Mouse (Mus musculus): ENCODE data around the gene Olfr1425. TPM values are rescaled to one million over a fixed set of nuclear protein-coding genes. Genes with fewer than 3 reads are reported as not detected.
"Not testable (repeated sequence)": the region's sequence is repeated elsewhere in the genome, so short reads cannot be mapped to it uniquely, and the experiment has no call there.

Olfr1425 gene
- polyA plus RNA-seq (2012; ENCODE audit: insufficient read depth, insufficient read length, missing spikeins), result not detected in 2 replicates

GRCm38 (mm10) chr19:12077631-12078030 lies at the start of gene Olfr1425:
Gene Olfr1425 (minus strand): TSS chr19:12077731.
- not testable (repeated sequence) for H3K4me1 ChIP-seq (ENCODE audit: control insufficient read depth, insufficient read depth, low read length); H3K27ac ChIP-seq (ENCODE audit: insufficient read depth, low read depth, low read length); H3K4me3 ChIP-seq (ENCODE audit: insufficient read depth, low read length)

- TF ChIP-seq CTCF (IDR thresholded peaks at IDR 0.05; ENCODE audit: low read depth, low read length) (no peak), POLR2A (IDR thresholded peaks at IDR 0.05; ENCODE audit: borderline replicate concordance, low read depth, low read length) (no peak)
- Histone ChIP-seq H3K4me1 (ENCODE audit: control insufficient read depth, insufficient read depth, low read length) (no peaks in the 10 kb centered on the region), H3K4me3 (ENCODE audit: insufficient read depth, low read length) (no peak within 1 kb of the TSS), H3K27ac (ENCODE audit: insufficient read depth, low read depth, low read length) (no peak within 1 kb of the TSS)
These were observed 45.6 kb upstream of the Olfr1425 start, which contains the start of gene Olfr76 for GRCm38 (mm10) chr19:12123103-12123502. Gene Olfr76 (minus strand): TSS chr19:12123203.

DNA sequence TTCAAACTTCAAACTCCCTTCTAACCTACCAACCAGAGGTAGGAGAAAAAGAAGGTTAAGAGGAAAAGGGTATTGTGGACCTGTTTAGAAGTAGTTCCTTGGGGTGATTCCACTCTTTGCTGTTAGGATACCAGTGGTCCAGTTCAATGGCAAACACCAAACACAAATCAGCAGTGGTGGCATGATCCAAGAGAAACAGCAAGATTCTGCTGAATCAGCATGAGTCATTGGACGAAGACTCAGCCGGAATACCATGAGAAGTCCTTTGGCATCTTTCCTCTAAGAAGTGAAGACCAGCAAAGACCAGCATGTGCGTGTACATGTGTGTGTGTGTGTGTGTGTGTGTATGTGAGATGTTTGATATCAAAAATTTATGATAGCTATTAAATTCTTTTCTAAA lies 38.9 kb upstream of the Olfr1425 start:
- Histone ChIP-seq H3K27ac (ENCODE audit: insufficient read depth, low read depth, low read length) (no peak overlapping the region), H3K4me3 (ENCODE audit: insufficient read depth, low read length) (no peak overlapping the region), H3K4me1 (ENCODE audit: control insufficient read depth, insufficient read depth, low read length) (no peaks in the 10 kb centered on the region)
- TF ChIP-seq POLR2A (IDR thresholded peaks at IDR 0.05; ENCODE audit: borderline replicate concordance, low read depth, low read length), result no peak
- TF ChIP-seq CTCF (IDR thresholded peaks at IDR 0.05; ENCODE audit: low read depth, low read length), result no peak

- no peaks in the 10 kb centered on the region for H3K4me1 ChIP-seq (ENCODE audit: control insufficient read depth, insufficient read depth, low read length)
- TF ChIP-seq POLR2A (IDR thresholded peaks at IDR 0.05; ENCODE audit: borderline replicate concordance, low read depth, low read length) (no peak), CTCF (IDR thresholded peaks at IDR 0.05; ENCODE audit: low read depth, low read length) (no peak)
These were observed 38.3 kb upstream of the Olfr1425 start, which contains the start of gene Olfr1428 for GRCm38 (mm10) chr19:12115797-12116196. Gene Olfr1428 (minus strand): TSS chr19:12115897.

DNA sequence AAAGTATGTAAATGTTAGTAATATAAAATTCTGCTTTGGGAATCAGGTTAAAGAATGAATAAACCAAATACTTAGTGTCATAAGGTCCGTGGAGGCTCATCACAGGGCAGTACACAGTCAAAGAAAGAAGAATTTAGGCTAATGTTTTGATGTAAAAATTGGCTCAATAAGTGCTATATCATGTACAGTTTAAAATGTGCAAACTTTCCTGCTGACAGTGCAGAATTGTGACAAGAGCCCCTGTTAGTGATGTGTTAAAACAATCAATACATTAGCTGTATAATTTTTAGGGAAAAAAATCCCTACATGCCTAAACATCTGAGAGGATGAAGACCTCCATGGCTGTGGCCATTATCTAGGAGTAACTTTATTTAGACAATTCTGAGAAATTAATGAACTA lies 36.3 kb upstream of the Olfr1425 start:
- no peak for TF ChIP-seq POLR2A (IDR thresholded peaks at IDR 0.05; ENCODE audit: borderline replicate concordance, low read depth, low read length)
- no peak overlapping the region for H3K27ac ChIP-seq (ENCODE audit: insufficient read depth, low read depth, low read length)
- no peak overlapping the region for H3K4me3 ChIP-seq (ENCODE audit: insufficient read depth, low read length)
- H3K4me1 ChIP-seq (ENCODE audit: control insufficient read depth, insufficient read depth, low read length), result no peaks in the 10 kb centered on the region

More at GRCm38 (mm10) chr19:12115797-12116196, 38.3 kb upstream of the Olfr1425 start, which contains the start of gene Olfr1428:
- Histone ChIP-seq H3K4me3 (ENCODE audit: insufficient read depth, low read length) (no peak within 1 kb of the TSS), H3K27ac (ENCODE audit: insufficient read depth, low read depth, low read length) (no peak within 1 kb of the TSS)

- H3K4me1 ChIP-seq (ENCODE audit: control insufficient read depth, insufficient read depth, low read length), result no peaks in the 10 kb centered on the region
- H3K27ac ChIP-seq (ENCODE audit: insufficient read depth, low read depth, low read length), result no peak overlapping the region
- TF ChIP-seq CTCF (IDR thresholded peaks at IDR 0.05; ENCODE audit: low read depth, low read length), result no peak
- no peak for TF ChIP-seq POLR2A (IDR thresholded peaks at IDR 0.05; ENCODE audit: borderline replicate concordance, low read depth, low read length)
- H3K4me3 ChIP-seq (ENCODE audit: insufficient read depth, low read length), result no peak overlapping the region
These were observed 27.0 kb upstream of the Olfr1425 start for GRCm38 (mm10) chr19:12104541-12104940.

DNA sequence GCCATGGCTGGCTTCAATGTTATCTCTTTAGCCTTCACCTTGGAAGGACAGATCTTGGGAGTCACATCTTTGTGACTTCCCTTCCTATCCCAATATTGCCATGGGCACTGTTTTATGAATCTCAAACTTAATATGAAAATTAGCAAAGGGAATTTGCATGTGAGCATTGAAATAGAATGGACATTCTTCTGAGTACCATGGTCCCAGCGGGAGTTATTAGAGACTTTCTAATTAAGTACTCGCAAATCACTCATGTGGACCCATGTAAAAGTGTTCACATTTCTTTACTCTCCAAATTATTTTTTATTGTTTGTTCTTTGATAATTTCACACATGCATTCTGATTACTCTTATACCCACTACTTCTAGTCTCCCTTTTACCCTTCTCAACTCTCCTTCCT lies 25.7 kb upstream of the Olfr1425 start, which contains the start of gene Olfr1427:
Gene Olfr1427 (minus strand): TSS at position 101 of the 400 bp plus-strand sequence.
- no peak for TF ChIP-seq CTCF (IDR thresholded peaks at IDR 0.05; ENCODE audit: low read depth, low read length)
- H3K4me1 ChIP-seq (ENCODE audit: control insufficient read depth, insufficient read depth, low read length), result no peaks in the 10 kb centered on the region
- H3K4me3 ChIP-seq (ENCODE audit: insufficient read depth, low read length), result no peak within 1 kb of the TSS
- no peak within 1 kb of the TSS for H3K27ac ChIP-seq (ENCODE audit: insufficient read depth, low read depth, low read length)

- Histone ChIP-seq H3K4me1 (ENCODE audit: control insufficient read depth, insufficient read depth, low read length) (no peaks in the 10 kb centered on the region), H3K4me3 (ENCODE audit: insufficient read depth, low read length) (no peak within 1 kb of the TSS), H3K27ac (ENCODE audit: insufficient read depth, low read depth, low read length) (no peak within 1 kb of the TSS)
- no peak for TF ChIP-seq POLR2A (IDR thresholded peaks at IDR 0.05; ENCODE audit: borderline replicate concordance, low read depth, low read length)
- no peak for TF ChIP-seq CTCF (IDR thresholded peaks at IDR 0.05; ENCODE audit: low read depth, low read length)
These were observed 14.4 kb upstream of the Olfr1425 start, which contains the start of gene Olfr1426 for GRCm38 (mm10) chr19:12091913-12092312. Gene Olfr1426 (minus strand): TSS chr19:12092013.

- not testable (repeated sequence) for H3K4me1 ChIP-seq (ENCODE audit: control insufficient read depth, insufficient read depth, low read length); H3K27ac ChIP-seq (ENCODE audit: insufficient read depth, low read depth, low read length); H3K4me3 ChIP-seq (ENCODE audit: insufficient read depth, low read length)
These were observed 8.0 kb downstream of the Olfr1425 start for GRCm38 (mm10) chr19:12069546-12069945.

DNA sequence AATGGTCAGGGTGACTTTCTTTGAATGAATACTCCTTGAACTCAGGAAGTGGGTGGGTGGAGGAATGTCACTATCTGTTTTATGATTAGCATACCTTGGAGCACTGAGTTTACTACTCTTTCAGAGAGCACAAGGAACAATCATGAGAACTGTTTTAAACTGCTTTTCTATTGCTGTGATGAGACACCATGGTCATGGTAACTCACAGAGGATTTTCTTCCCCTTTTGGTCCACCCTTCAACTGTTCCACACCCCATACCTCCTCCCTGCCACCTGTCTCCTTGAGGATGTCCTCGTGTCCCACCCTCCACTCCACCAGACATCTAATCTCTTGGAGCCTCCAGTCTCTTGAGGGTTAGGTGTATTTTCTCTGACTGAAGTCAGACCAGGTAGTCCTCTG lies 9.7 kb downstream of the Olfr1425 start:
- H3K4me3 ChIP-seq (ENCODE audit: insufficient read depth, low read length); H3K27ac ChIP-seq (ENCODE audit: insufficient read depth, low read depth, low read length); H3K4me1 ChIP-seq (ENCODE audit: control insufficient read depth, insufficient read depth, low read length): not testable (repeated sequence)

DNA sequence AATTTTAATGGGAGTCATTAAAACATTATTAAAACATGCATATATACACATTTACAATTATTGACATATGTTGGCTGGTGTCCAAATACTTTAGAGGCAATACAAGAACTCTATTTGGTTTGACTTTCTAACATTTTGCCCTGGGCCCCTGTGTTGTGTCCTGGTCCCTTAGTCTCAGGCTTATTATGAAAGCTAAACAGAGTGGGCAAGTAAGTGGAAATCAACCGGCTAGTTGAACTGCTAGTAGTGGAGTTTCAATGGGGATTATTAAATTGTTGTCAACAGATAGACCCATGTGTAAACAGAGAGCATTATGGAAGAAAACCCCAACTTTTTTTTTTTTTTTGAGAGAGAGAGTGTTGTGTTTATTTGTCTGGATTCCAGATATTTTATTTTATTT lies 14.9 kb downstream of the Olfr1425 start, which contains the start of gene Olfr1424:
Gene Olfr1424 (minus strand): TSS at position 101 of the 400 bp plus-strand sequence.
- not testable (repeated sequence) for H3K4me1 ChIP-seq (ENCODE audit: control insufficient read depth, insufficient read depth, low read length); H3K4me3 ChIP-seq (ENCODE audit: insufficient read depth, low read length); H3K27ac ChIP-seq (ENCODE audit: insufficient read depth, low read depth, low read length)

Measured in bone marrow macrophage, adult 2 months (primary cell).